18 mouse cellular contexts compared by ENCODE assay signal in the genomic region with DNA sequence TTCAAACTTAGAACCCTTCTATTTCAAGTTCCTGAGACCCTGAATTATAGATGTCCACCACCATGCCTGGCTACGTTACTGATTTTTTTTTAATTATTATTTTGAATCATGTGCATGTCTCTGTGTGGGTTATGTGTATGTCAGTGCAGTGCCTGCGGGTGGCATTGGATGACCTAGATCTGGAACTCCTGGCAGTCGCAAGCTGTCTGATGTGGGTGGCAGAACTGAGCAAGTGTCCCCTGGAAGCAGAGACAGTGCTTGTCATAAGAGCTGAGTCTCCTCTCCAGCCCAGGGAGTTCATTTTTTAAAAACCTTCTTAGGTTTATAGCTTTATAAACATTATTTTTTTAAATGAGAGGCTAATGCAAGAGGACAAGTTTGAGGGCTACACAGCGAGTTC. TPM values are rescaled to one million over a fixed set of nuclear protein-coding genes. Genes with fewer than 3 reads are reported as not detected.
"Had no signal": no experiment of that assay in that cellular context is flagged by ENCODE, and none has a peak within 500 bp of the region (broad histone marks: within the 10 kb centered on the region; RNA-seq: fewer than 3 reads in every experiment).

No protein-coding gene starts in this region.

- H3K9me3 ChIP-seq: limb, embryonic 13.5 days; midbrain, embryonic 13.5 days; neural tube, embryonic 15.5 days had no signal

- H3K9ac ChIP-seq: limb, embryonic 13.5 days; liver, embryonic 14.5 days; midbrain, embryonic 13.5 days; neural tube, embryonic 15.5 days had no signal

- DNase-seq: kidney, adult 9 months; kidney, postnatal 36 days; layer of hippocampus, adult 9-11 months; layer of hippocampus, postnatal 36 days; left cerebral cortex, postnatal 4 days; lung, adult 2 months; lung, postnatal 36 days; right cerebral cortex, postnatal 25 days; thymus, adult 2 months; thymus, postnatal 25 days had no signal

- H3K27ac ChIP-seq: kidney, postnatal 0 days; limb, embryonic 13.5 days; liver, embryonic 14.5 days; midbrain, embryonic 13.5 days; neural tube, embryonic 15.5 days had no signal

- H3K27me3 ChIP-seq: limb, embryonic 13.5 days; midbrain, embryonic 13.5 days; neural tube, embryonic 15.5 days had no signal

- ATAC-seq: lung, postnatal 0 days; midbrain, embryonic 13.5 days had no signal

- H3K4me3 ChIP-seq: limb, embryonic 13.5 days; midbrain, embryonic 13.5 days; neural tube, embryonic 15.5 days had no signal

- H3K4me2 ChIP-seq: limb, embryonic 13.5 days; midbrain, embryonic 13.5 days; neural tube, embryonic 15.5 days had no signal

- H3K4me1 ChIP-seq: limb, embryonic 13.5 days; midbrain, embryonic 13.5 days; neural tube, embryonic 15.5 days had no signal

- H3K36me3 ChIP-seq: limb, embryonic 13.5 days; midbrain, embryonic 13.5 days; neural tube, embryonic 15.5 days had no signal

RNA-seq across cellular contexts. Expression of gene Cfap70, which starts 19.6 kb away (rescaled TPM):
- total RNA-seq: megakaryocyte progenitor cell, adult 5-6 weeks had no signal
- polyA plus RNA-seq: liver, adult 2 months; thymus, adult 2 months had no signal
